Mouse (Mus musculus) small intestine, adult 2 months (tissue): ENCODE measurements around the gene Mrps18a.

ENCODE experiments used
- CTCF ChIP-seq: fragments of 200-500 bp; IDR thresholded peaks from 2 replicates; pipeline ENCODE4 v1.5.1; 2012; ENCODE audit warnings: low read depth, mild to moderate bottlenecking, control low read depth, inconsistent platforms, low read length, moderate library complexity, mixed read lengths; ENCODE audit not compliant: insufficient replicate concordance, insufficient read length; ENCODE audit errors: extremely low read depth
- POLR2A ChIP-seq: fragments of 200-500 bp; IDR thresholded peaks from 2 replicates; pipeline ENCODE4 v1.6.1; 2012; ENCODE audit warnings: low read depth, mild to moderate bottlenecking, control low read depth, inconsistent platforms, low read length, moderate library complexity

- TF ChIP-seq CTCF (no peak), POLR2A (no peak)
Observed at GRCm38 (mm10) chr17:46168768-46169167, 58.0 kb downstream of the Mrps18a start.
